Mouse (Mus musculus) layer of hippocampus, adult 8-10 months (tissue): ENCODE data around the gene Mfsd4b1. TPM values are rescaled to one million over a fixed set of nuclear protein-coding genes. Genes with fewer than 3 reads are reported as not detected.

Experiments
- DNase-seq, 2 experiments: peaks; one replicate each; pipeline ENCODE4 v3.0.0; 2022; ENCODE audit warnings: low spot score in 2 of 2
- total RNA-seq, 4 experiments: library from RNA; stranded (reverse); gene quantifications; 2 replicates each; pipeline ENCODE4 v1.2.4; 2022

Mfsd4b1 gene
- 1 to 10 TPM in 2 of 4 experiments, under 1 TPM in 2; 0.50 to 1.9 (median 1.0) TPM for total RNA-seq

DNA sequence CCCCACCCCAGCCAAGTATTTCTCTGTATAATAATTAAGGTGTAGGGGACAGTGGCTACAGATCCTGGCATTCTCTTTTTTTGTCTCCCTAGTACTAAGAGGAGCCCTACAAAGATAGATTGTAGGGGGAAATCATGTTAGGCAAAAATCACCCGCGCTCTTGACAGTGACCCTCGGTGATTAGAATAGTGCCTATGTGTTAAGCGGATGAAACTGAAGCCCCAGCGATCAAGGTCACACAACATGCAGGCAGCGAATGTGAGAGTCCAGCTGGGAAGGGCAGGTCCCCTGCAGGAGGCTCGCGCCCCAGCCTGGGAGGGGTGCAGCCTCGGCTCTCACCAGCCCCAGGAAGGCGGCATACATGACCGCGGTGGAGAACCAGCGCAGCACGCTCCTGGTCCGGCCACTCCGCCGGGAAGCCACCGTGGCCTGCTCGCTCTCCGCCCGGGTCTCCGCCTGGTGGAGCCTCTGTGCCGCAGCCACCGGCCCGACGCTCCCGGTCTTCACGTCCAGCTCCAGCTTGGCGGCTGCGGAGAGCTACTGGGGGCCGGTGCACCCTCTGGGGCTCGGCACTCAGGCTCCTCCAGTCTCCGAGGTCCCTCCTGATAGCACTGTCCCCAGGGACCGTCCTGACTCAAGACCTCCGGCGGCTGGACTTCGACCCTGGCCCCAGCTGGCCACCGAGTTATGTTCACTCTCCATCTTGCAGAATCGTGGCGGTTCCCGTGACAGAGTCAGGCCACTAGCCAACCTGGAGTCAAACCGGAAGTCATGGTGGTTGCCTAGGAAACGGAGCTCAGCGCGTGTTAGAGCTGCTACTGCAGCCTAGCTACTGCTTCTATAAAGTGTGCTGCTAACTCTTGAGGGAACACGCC is at the start of gene Mfsd4b1:
Mfsd4b1 (minus strand) TSS at position 715 of the 875 bp plus-strand sequence.
- DNase-seq, result peak; percentile 91

DNA sequence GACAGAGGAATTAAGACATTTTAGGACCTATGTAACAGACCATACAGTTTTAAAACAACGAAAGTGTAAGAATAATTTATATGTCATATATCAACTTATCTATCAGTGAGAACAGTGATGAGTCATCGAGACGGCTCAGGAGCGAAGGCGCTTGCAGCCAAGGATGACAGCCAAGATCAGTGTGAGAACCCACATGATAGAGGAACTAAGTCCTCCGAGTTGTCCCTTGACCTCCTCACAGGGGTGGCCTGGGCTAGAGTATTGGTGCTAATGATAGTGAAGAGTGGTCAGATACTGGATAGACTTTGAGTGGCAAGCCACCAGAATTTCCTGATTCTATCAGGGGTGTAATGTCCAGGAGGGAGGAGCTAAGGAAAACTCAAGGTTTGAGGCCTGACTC is 48.5 kb upstream of the Mfsd4b1 start:
- no peak for DNase-seq

GRCm38 (mm10) chr10:40070684-40071083 is 45.6 kb upstream of the Mfsd4b1 start:
- no peak for DNase-seq

- DNase-seq, result peak; percentile 54 to 63
Measured at GRCm38 (mm10) chr10:40069270-40069669, 44.2 kb upstream of the Mfsd4b1 start.

GRCm38 (mm10) chr10:40068595-40068994 is 43.5 kb upstream of the Mfsd4b1 start:
- DNase-seq, result no peak

DNA sequence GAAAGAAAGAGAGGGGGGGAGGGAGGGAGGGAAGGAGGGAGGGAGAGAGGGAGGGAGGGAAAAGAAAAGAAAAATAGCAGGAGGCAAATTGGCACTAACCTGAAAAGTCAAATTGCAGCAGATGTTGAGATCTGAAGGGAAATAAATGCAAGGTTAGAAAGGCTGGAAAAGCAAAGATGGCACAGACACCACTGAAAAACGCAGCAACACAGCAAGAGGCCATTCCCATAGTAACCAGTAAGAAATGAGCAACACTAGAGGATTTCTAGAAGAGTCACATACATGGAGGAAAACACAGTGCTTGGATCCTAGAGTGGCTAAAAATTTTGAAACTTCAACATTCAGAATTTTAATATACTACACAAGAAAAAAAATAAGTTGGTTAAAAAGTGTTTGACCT is 42.5 kb upstream of the Mfsd4b1 start:
- no peak for DNase-seq

DNA sequence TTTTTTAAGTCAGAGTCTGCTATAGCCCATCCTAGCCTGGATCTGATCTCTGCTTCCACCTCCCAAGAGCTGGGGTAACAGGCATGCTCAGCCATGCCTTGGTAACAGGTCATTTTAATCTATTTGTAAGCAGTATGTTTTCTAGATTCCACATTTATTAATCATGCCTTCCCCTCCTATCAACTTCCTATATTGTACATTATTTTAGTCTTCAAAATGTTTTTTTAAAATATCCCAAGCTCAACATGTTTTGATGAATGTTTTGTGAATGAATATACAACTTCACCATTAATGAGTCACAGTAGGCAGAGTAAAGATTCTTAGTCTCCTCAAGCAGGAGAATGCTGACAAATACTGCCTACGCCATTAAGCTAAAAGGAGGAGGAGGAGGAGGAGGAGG is 42.0 kb upstream of the Mfsd4b1 start:
- no peak for DNase-seq

GRCm38 (mm10) chr10:40065357-40065756 is 40.3 kb upstream of the Mfsd4b1 start:
- no peak for DNase-seq

- no peak for DNase-seq
Measured at GRCm38 (mm10) chr10:40063291-40063890, 38.3 kb upstream of the Mfsd4b1 start.

- no peak for DNase-seq
Measured at GRCm38 (mm10) chr10:40062812-40063211, 37.7 kb upstream of the Mfsd4b1 start.

- no peak for DNase-seq
Measured at GRCm38 (mm10) chr10:40061926-40062325, 36.9 kb upstream of the Mfsd4b1 start.

- no peak for DNase-seq
Measured at GRCm38 (mm10) chr10:40058786-40059120, 33.7 kb upstream of the Mfsd4b1 start.

- no peak for DNase-seq
Measured at GRCm38 (mm10) chr10:40058062-40058785, 33.2 kb upstream of the Mfsd4b1 start.

GRCm38 (mm10) chr10:40057615-40058014 is 32.5 kb upstream of the Mfsd4b1 start:
- no peak for DNase-seq

DNA sequence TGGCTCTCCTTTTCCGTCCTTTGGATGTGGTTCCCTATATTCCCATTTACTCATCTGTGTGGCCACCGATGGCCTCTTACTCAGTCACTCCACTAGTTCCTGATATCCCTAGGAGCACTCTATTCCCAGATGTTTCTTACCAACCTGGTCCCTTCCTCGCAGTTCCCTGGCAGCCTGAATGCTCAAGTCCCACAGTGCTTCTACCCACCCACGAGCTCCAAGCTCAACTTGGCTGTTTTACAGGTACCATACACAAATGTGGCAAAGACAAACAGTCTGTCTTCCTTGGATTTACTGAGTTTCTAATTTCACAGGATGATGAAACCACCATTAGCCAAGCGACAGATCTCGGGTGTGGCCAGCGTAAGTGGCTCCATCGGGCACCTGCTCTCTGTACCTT is 29.4 kb upstream of the Mfsd4b1 start:
- no peak for DNase-seq

- peak; percentile 64 for DNase-seq
Measured at GRCm38 (mm10) chr10:40053896-40054295, 28.8 kb upstream of the Mfsd4b1 start.

DNA sequence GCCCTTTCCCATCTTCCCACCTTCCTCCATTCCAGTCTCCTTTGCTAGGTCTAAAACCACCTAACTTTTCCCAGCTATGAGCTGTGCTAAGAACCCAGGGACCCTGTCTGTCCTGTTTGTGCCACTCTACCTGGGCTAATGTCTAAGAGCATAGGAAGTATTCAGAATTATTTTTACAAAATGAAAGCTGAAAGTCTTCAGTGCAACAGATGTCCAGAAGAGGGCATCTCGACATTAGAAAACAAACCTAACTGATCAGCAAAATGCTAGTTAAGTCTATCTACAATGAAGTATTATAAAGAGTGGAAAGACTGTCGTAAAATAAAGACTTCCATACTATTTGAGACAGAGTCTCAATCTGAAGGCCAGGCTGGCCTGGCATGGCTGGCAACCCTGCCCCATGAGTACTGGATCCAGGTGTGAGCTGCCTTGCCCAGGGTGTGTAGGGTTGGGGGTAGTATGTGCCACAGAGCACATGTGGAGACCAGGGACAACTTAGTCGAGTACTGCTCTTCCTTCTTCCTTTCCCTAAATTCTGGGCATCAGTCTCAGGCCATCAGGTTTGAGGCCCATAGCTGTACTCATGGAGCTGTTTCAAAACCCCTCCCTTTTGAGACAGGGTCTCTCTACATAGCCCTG is 28.3 kb upstream of the Mfsd4b1 start:
- no peak for DNase-seq

DNA sequence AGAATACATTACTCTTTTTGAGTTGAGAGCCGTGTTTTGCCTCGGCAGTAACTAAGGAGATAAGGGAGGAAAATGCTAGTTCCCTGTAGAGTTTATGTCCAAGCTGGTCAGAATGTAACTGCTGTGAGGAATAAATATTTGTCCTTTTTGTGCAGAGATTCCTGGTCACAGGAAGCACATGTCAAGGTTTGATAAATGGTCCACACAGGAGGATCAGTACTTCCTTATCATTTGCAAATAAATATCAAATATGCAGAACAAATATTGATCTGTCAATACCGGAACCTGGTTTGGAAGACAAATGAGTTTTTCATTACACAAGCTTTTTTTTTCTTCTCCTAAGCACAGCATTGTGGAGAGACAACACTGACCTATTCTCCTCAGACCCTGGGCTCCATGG is 26.9 kb upstream of the Mfsd4b1 start:
- DNase-seq, result no peak

DNA sequence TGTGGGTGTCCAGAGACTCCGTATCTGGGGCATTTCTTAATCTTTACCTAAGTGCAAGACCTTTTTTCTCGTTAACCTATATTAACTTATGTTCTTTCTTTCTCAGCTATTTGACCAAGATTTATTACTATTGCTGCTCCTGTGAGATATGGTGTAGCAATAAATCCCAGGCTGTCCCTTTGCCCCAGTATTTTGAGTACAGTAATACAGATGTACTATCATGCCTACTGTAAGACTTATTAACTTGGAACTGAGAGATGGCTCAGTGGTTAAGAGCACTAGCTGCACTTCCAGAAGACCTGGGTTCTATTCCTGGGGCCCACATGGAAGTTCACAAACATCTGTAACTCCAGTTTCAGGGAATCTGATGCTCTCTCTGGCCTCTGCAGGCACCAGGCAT is 25.7 kb upstream of the Mfsd4b1 start:
- no peak for DNase-seq

DNA sequence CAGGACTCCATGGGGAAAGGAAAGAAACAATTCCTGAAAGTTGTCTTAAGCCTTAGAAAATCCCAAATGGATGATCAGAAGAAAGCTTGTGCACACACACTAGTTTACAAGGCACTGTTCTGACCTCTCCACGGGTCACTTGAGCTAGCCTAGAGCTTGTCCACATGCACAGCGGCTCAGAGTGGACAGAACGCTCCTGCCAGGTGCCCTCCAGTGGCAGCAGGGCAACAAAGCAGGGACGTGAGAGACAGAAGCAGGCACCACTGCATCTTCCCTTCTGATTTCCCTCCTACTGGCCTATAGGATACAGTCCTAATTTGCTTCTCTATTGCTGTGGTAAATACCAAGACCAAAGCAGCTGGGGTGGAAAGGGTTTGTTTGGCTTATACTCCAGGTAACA is 16.3 kb upstream of the Mfsd4b1 start:
- DNase-seq, result no peak

- peak; percentile 30 to 35 for DNase-seq
Measured at GRCm38 (mm10) chr10:40036686-40037560, 11.9 kb upstream of the Mfsd4b1 start.
